Mouse (Mus musculus): ENCODE data around the gene Olfr56.

- TF ChIP-seq CTCF (IDR thresholded peaks at IDR 0.05; ENCODE audit: low read depth): no peak
- TF ChIP-seq EP300 (IDR thresholded peaks at IDR 0.05; ENCODE audit: low read depth): no peak
Observed at GRCm38 (mm10) chr11:49086858-49087361, 108.2 kb downstream of the Olfr56 start.
